Mouse (Mus musculus) small intestine, adult 2 months (tissue): ENCODE measurements around the gene Rho.

Experiments
- CTCF ChIP-seq: fragments of 200-500 bp; IDR thresholded peaks from 2 replicates; pipeline ENCODE4 v1.5.1; 2012; ENCODE audit warnings: low read depth, mild to moderate bottlenecking, control low read depth, inconsistent platforms, low read length, moderate library complexity, mixed read lengths; ENCODE audit not compliant: insufficient replicate concordance, insufficient read length; ENCODE audit errors: extremely low read depth
- POLR2A ChIP-seq: fragments of 200-500 bp; IDR thresholded peaks from 2 replicates; pipeline ENCODE4 v1.6.1; 2012; ENCODE audit warnings: low read depth, mild to moderate bottlenecking, control low read depth, inconsistent platforms, low read length, moderate library complexity

GRCm38 (mm10) chr6:115909052-115909451 lies 22.5 kb upstream of the Rho start:
- no peak for TF ChIP-seq CTCF
- TF ChIP-seq POLR2A: no peak
